15 mouse cellular contexts compared by ENCODE assay signal in the genomic region with DNA sequence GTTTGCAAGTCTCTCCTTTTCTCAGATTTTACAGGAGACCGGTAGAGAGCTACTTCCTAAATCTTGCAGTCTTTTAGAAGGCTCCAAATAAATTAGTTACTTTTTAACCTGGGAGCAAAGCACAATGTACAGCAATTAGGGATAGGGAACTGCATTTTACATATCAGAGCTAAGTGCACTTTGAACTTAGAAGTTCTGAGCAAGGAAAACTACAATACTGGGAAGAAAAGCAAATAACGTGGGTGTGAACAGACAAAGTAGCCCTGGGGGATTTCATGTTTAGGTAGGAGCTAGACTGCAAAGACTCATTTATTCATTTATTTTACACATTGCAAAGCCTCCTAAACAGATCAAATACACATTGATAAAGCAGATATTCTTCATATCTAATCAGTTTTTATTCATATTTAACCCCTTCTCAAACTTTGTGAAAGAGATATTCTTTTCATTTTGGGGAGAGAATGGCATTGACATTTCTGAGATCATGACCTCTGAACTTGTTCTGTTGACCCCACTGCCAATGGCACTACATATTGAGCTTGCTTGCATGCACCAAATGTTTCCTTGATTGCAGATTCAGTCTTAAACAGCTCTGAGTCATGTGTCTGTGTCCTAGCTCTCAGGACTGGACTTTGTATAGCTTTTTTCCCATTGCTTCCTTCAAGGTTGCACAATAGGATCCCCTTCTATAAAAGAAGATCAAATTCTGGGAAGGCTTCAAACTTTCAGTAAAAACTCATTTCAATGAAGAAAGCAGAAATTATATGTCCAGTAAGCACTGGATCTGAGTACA.
"Had no signal": no experiment of that assay in that cellular context is flagged by ENCODE, and none has a peak within 500 bp of the region (broad histone marks: within the 10 kb centered on the region; RNA-seq: fewer than 3 reads in every experiment).

No protein-coding gene starts in this region.

- H3K36me3 ChIP-seq: lung, embryonic 15.5 days; midbrain, embryonic 13.5 days; midbrain, embryonic 15.5 days; neural tube, embryonic 12.5 days had no signal

- H3K27ac ChIP-seq: lung, embryonic 15.5 days; macrophage; midbrain, embryonic 13.5 days; midbrain, embryonic 15.5 days; neural tube, embryonic 12.5 days had no signal

- H3K4me3 ChIP-seq: lung, embryonic 15.5 days; megakaryocyte, embryonic 14.5 days; midbrain, embryonic 13.5 days; midbrain, embryonic 15.5 days; neural tube, embryonic 12.5 days had no signal

- H3K4me2 ChIP-seq: lung, embryonic 15.5 days; midbrain, embryonic 11.5 days; midbrain, embryonic 13.5 days; midbrain, embryonic 15.5 days; neural tube, embryonic 12.5 days had no signal

- H3K9ac ChIP-seq: lung, embryonic 15.5 days; midbrain, embryonic 13.5 days; midbrain, embryonic 15.5 days; neural tube, embryonic 12.5 days had no signal

- ATAC-seq: lung, postnatal 0 days; midbrain, embryonic 13.5 days; midbrain, embryonic 15.5 days had no signal

- DNase-seq: lung, adult 2 months; lung, postnatal 14 days; lung, postnatal 36 days; right cerebral cortex, postnatal 14 days; thymus, adult 18-20 months; thymus, postnatal 14 days; thymus, postnatal 36 days had no signal

- H3K9me3 ChIP-seq: lung, embryonic 15.5 days; megakaryocyte, embryonic 14.5 days; midbrain, embryonic 13.5 days; midbrain, embryonic 15.5 days; neural tube, embryonic 12.5 days had no signal

- H3K27me3 ChIP-seq: lung, embryonic 15.5 days; midbrain, embryonic 13.5 days; midbrain, embryonic 15.5 days; neural tube, embryonic 12.5 days had no signal

- H3K4me1 ChIP-seq: lung, embryonic 15.5 days; megakaryocyte, embryonic 14.5 days; midbrain, embryonic 13.5 days; midbrain, embryonic 15.5 days; neural tube, embryonic 12.5 days had no signal
